Mouse (Mus musculus): ENCODE data around the gene Cbx3. TPM values are rescaled to one million over a fixed set of nuclear protein-coding genes. Genes with fewer than 3 reads are reported as not detected.

Gene Cbx3
- 0.75 and 1.9 TPM in 2 replicates for polyA plus RNA-seq (2012; rRNA removed)

GRCm38 (mm10) chr6:51470311-51471178 is at the start of gene Cbx3:
Gene Cbx3 (plus strand): TSS chr6:51470360.
- Histone ChIP-seq H3K4me3 (ENCODE audit: low read depth, low read length) (peak within 1 kb of the TSS; percentile 83), H3K27ac (ENCODE audit: insufficient read depth, low read depth, low read length) (peak within 1 kb of the TSS; percentile 96), H3K36me3 (ENCODE audit: control insufficient read depth, insufficient read depth, low read length) (peaks cover 19% of the 10 kb centered on the region), H3K4me1 (ENCODE audit: control insufficient read depth, insufficient read depth, insufficient read length, low read length) (peaks cover 2% of the 10 kb centered on the region; the same call in 1 of the 2 replicates), H3K27me3 (ENCODE audit: control insufficient read depth, insufficient read depth, low read length) (no peaks in the 10 kb centered on the region)
- TF ChIP-seq CTCF (IDR thresholded peaks at IDR 0.05; ENCODE audit: extremely low read depth, insufficient read length, insufficient replicate concordance, low read depth, low read length) (no peak), POLR2A (IDR thresholded peaks at IDR 0.05; ENCODE audit: low read depth, low read length) (no peak; the same call in 1 of the 2 replicates)
- WGBS: under 1% methylated on average over 92 of the region's 99 CpGs

GRCm38 (mm10) chr6:51423466-51424122 is 46.6 kb upstream of the Cbx3 start:
- 62% methylated on average over 11 of the region's 11 CpGs for WGBS
- Histone ChIP-seq H3K36me3 (ENCODE audit: control insufficient read depth, insufficient read depth, low read length) (no peaks in the 10 kb centered on the region), H3K27ac (ENCODE audit: insufficient read depth, low read depth, low read length) (no peak overlapping the region), H3K4me1 (ENCODE audit: control insufficient read depth, insufficient read depth, insufficient read length, low read length) (no peaks in the 10 kb centered on the region), H3K27me3 (ENCODE audit: control insufficient read depth, insufficient read depth, low read length) (no peaks in the 10 kb centered on the region), H3K4me3 (ENCODE audit: low read depth, low read length) (no peak overlapping the region)
- TF ChIP-seq POLR2A (IDR thresholded peaks at IDR 0.05; ENCODE audit: low read depth, low read length) (no peak), CTCF (IDR thresholded peaks at IDR 0.05; ENCODE audit: extremely low read depth, insufficient read length, insufficient replicate concordance, low read depth, low read length) (no peak)

- Histone ChIP-seq H3K36me3 (ENCODE audit: control insufficient read depth, insufficient read depth, low read length) (no peaks in the 10 kb centered on the region), H3K4me3 (ENCODE audit: low read depth, low read length) (no peak overlapping the region), H3K4me1 (ENCODE audit: control insufficient read depth, insufficient read depth, insufficient read length, low read length) (no peaks in the 10 kb centered on the region), H3K27me3 (ENCODE audit: control insufficient read depth, insufficient read depth, low read length) (no peaks in the 10 kb centered on the region), H3K27ac (ENCODE audit: insufficient read depth, low read depth, low read length) (no peak overlapping the region)
- WGBS: 96% methylated on average over 2 of the region's 2 CpGs
- no peak for TF ChIP-seq POLR2A (IDR thresholded peaks at IDR 0.05; ENCODE audit: low read depth, low read length)
- no peak for TF ChIP-seq CTCF (IDR thresholded peaks at IDR 0.05; ENCODE audit: extremely low read depth, insufficient read length, insufficient replicate concordance, low read depth, low read length)
These were observed 45.6 kb upstream of the Cbx3 start for GRCm38 (mm10) chr6:51424537-51424936.

GRCm38 (mm10) chr6:51432535-51433397 is 37.4 kb upstream of the Cbx3 start, which contains the start of gene Nfe2l3:
Gene Nfe2l3 (plus strand): TSS chr6:51432670.
- Histone ChIP-seq H3K27me3 (ENCODE audit: control insufficient read depth, insufficient read depth, low read length) (peaks cover 21% of the 10 kb centered on the region), H3K4me1 (ENCODE audit: control insufficient read depth, insufficient read depth, insufficient read length, low read length) (peaks cover 8% of the 10 kb centered on the region), H3K4me3 (ENCODE audit: low read depth, low read length) (peak within 1 kb of the TSS; percentile 62), H3K27ac (ENCODE audit: insufficient read depth, low read depth, low read length) (no peak within 1 kb of the TSS), H3K36me3 (ENCODE audit: control insufficient read depth, insufficient read depth, low read length) (no peaks in the 10 kb centered on the region)
- TF ChIP-seq CTCF (IDR thresholded peaks at IDR 0.05; ENCODE audit: extremely low read depth, insufficient read length, insufficient replicate concordance, low read depth, low read length): no peak
- TF ChIP-seq POLR2A (IDR thresholded peaks at IDR 0.05; ENCODE audit: low read depth, low read length): no peak; the same call in 1 of the 2 replicates
- under 1% methylated on average over 74 of the region's 74 CpGs for WGBS

GRCm38 (mm10) chr6:51434270-51434669 is 35.9 kb upstream of the Cbx3 start:
- peaks cover 8% of the 10 kb centered on the region for H3K4me1 ChIP-seq (ENCODE audit: control insufficient read depth, insufficient read depth, insufficient read length, low read length)
- no peaks in the 10 kb centered on the region for H3K36me3 ChIP-seq (ENCODE audit: control insufficient read depth, insufficient read depth, low read length)
- 63% methylated on average over 7 of the region's 7 CpGs for WGBS
- H3K27me3 ChIP-seq (ENCODE audit: control insufficient read depth, insufficient read depth, low read length): peaks cover 21% of the 10 kb centered on the region
- H3K27ac ChIP-seq (ENCODE audit: insufficient read depth, low read depth, low read length): no peak overlapping the region
- TF ChIP-seq POLR2A (IDR thresholded peaks at IDR 0.05; ENCODE audit: low read depth, low read length) (no peak), CTCF (IDR thresholded peaks at IDR 0.05; ENCODE audit: extremely low read depth, insufficient read length, insufficient replicate concordance, low read depth, low read length) (no peak)
- H3K4me3 ChIP-seq (ENCODE audit: low read depth, low read length): no peak overlapping the region

- peaks cover 7% of the 10 kb centered on the region for H3K4me1 ChIP-seq (ENCODE audit: control insufficient read depth, insufficient read depth, insufficient read length, low read length)
- H3K27ac ChIP-seq (ENCODE audit: insufficient read depth, low read depth, low read length): no peak overlapping the region
- WGBS: 51% methylated on average over 4 of the region's 4 CpGs
- H3K27me3 ChIP-seq (ENCODE audit: control insufficient read depth, insufficient read depth, low read length): peaks cover 14% of the 10 kb centered on the region
- TF ChIP-seq CTCF (IDR thresholded peaks at IDR 0.05; ENCODE audit: extremely low read depth, insufficient read length, insufficient replicate concordance, low read depth, low read length): no peak
- no peak for TF ChIP-seq POLR2A (IDR thresholded peaks at IDR 0.05; ENCODE audit: low read depth, low read length)
- no peak overlapping the region for H3K4me3 ChIP-seq (ENCODE audit: low read depth, low read length)
- no peaks in the 10 kb centered on the region for H3K36me3 ChIP-seq (ENCODE audit: control insufficient read depth, insufficient read depth, low read length)
These were observed 32.5 kb upstream of the Cbx3 start for GRCm38 (mm10) chr6:51437665-51438064.

Data from small intestine, adult 2 months (tissue).